Mouse (Mus musculus) neutrophil, adult 5-6 weeks (primary cell): ENCODE data around the gene Gcnt2. TPM values are rescaled to one million over a fixed set of nuclear protein-coding genes. Genes with fewer than 3 reads are reported as not detected.
"Not testable (repeated sequence)": the region's sequence is repeated elsewhere in the genome, so short reads cannot be mapped to it uniquely, and the experiment has no call there.

Source experiments
- ATAC-seq: fragments of 151-379, 151-347 bp; 2 replicates; pipeline ENCODE4 v1.8.0; 2017; ENCODE audit warnings: mild to moderate bottlenecking, moderate TSS enrichment; ENCODE audit not compliant: insufficient number of reproducible peaks, poor library complexity, low FRiP score, severe bottlenecking; ENCODE audit errors: extremely low read depth
- total RNA-seq: library from RNA; stranded (forward); fragments of 200-1000 nt; gene quantifications from 2 replicates; pipeline ENCODE4 v1.2.3, GENCODE M21; 2017

Gene Gcnt2
- total RNA-seq, 1 experiment from 2014 or later: 353 TPM

DNA sequence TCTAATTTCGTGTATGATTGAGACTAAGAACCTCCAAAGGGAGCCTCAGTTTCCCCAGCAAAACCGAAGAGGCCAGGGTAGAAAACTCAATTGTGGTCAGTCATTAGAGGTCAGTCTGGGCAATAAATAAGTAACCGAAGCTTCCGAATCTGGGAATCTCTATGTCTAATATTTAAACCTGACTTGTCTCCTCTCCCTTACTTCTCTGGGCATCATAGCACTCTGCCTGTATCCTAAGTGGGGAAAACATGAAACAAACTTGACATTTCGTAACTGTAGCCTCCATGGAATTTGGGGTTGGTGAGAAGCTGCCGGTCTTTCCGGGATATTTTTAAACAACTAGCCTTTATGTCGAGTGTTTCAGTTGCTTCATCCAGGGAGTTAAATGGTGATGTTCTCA lies 329 bp upstream of the Gcnt2 start:
- no peak for ATAC-seq

GRCm38 (mm10) chr13:40863006-40863405 lies 3.5 kb downstream of the Gcnt2 start:
- no peak for ATAC-seq

DNA sequence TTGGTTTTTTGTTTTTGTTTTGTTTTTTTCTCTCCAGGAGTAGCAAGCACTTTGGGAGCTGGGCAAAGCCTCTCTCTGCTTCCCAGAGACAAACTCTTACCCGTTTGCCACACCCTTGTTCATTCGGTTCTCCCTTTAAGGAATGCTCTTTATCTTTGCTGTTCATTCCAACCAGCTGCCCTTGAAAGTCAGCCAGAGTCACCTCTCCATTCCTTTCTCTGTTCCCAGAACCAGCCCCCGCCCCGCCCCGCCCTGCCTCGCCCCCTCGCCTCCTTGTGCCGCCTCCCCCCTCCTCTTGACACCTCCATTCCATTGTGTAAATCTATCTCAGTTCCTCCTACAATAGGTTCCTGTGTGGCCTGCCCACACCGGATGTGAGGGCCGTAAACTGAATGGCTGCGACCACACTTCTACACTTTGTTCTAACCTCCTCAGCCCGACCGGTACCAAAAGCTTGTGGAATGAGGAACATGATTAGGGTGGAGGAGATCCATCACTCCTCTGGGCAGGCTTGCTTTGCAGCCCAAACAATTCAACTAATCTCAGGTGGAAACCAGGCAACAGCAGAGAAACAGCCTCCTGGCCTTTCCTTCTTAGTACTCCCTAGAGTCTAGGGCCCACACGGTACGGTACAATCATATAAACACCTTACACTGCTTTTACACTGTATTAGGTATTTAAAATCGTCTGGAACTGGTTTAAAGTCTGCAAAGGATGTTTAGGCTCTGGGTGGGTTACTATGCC lies 9.5 kb downstream of the Gcnt2 start:
- peak; percentile 64 for ATAC-seq

DNA sequence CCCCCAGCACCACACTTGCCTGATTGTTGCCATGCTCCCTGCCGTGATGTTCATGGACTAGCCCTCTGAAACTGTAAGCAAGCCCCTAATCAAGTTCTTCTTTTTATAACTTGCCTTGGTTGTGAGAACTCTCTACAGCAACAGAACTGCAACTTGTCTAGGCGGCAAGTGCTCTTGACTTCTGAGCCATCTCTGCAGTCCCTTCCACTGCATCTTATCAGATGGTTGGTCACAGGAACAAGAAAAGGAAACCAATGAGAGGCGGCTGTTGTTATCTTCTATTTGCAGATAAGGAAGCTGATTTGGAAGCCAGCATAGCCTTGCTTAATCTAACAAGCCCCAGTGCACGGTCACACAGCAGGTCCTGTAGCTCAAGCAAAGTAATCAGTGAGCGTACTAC lies 14.5 kb downstream of the Gcnt2 start:
- ATAC-seq: no peak

DNA sequence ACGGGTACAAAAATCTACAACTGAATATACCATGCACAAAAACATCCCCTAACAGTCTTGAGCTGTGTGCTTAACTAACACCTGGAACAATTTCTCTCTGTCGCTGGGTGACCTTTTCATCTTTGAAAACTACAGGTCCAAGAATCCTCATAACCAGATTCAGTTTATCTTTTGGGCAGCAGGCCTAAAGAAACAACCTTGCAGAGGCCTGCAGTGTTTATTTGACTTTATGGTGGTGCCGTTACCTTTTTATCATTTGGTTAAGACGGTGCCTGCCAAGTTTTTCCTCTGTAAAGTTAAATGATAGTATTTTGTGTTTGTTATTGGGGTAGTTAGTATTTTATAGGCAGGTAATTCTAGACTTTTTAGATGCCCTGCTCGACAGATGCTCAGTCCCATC lies 15.9 kb downstream of the Gcnt2 start:
- no peak for ATAC-seq

DNA sequence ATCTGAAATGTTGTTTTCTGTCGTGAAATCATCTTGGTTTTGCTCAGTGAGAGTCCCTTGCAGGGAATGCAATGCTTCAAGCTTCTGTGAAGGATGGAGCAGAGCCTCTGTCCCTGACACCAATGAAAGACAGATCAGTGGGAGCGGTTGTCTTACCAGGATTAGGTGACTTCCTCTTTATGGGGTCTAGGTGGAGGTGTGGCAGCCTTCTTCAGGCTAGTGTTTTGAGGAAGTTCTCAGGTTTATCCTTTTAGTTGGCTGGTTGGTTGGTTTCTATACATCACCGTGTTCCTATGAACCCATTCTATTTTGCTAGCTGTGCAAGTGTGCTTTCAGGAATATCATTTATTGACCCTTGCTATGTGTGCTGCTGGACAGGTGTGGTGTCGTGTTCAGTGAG lies 18.0 kb downstream of the Gcnt2 start:
- ATAC-seq: peak; percentile 87

DNA sequence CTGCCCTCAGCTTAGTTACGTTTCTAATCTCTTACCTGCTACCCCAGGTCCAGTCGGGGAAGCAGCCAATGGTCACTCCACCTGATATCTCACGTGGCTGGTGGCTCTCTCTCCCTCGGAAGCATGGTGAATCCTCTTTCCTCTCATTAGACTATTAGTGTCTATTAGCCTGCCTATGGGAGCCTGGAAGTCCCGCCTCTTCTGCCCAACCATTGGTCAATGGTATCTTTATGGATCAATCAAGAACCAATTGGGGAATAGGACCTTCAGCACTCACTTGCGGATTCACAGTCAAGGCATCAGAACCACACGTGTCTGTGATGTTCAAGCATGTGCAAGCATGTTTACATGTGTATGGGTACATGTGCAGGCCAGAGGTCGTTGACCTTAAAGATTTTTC lies 21.0 kb downstream of the Gcnt2 start:
- no peak for ATAC-seq

GRCm38 (mm10) chr13:40882606-40883005 lies 23.1 kb downstream of the Gcnt2 start:
- ATAC-seq: no peak

DNA sequence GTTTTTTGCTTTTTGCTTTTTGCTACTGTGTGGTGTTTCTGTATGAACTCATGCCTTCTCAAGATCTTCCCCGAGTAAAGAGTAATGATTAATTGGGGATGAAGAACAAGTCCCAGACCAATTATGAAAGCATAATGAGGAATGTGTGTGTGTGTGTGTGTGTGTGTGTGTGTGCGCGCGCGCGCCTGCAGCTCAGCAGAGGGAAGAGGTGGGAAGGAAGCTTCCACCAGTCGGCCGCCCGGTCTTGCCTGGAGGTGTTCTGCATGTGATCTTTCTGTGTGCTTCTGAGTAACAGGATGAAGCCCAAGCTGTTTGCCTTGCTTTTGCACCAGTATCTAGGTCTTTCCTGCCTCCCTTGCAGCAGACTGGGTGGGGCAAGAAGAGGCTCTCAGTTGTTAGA lies 24.3 kb downstream of the Gcnt2 start:
- no peak for ATAC-seq

- no peak for ATAC-seq
Observed at GRCm38 (mm10) chr13:40884878-40885277, 25.3 kb downstream of the Gcnt2 start.

DNA sequence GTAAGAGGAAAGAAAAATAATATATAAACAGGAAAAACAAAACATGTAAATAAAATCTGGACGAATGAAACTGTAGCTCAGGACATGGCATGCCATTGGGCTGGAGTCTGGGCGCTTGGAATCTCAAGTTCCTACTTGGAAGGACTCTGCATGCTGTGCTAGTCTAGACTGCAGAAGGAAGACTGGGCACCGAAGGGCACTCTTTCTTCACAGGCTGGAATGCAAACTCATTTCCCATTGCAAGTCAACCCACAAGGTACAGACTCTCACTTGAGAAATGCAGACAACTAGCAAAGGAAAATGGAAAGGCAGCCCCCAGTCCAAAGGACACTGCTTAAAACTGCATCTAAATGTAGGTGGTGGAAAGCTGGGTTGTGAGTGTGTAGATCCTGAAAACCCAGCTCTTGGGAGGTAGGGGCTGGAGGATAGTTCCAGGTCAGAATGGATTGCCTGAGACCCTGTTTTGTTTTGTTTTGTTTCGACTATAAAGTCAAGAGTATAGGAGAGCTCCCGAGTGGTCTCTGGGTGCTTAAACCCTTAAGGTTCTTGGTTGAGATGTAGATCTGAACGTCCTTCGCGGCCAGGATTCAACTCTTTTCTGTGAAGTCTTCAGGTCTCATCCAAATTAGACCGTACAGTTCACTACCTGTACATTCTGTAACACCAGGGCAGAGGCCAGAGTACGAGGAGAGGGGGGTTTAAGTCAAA lies 26.5 kb downstream of the Gcnt2 start:
- ATAC-seq: no peak

- no peak for ATAC-seq
Observed at GRCm38 (mm10) chr13:40886643-40887381, 27.3 kb downstream of the Gcnt2 start.

- ATAC-seq: no peak
Observed at GRCm38 (mm10) chr13:40890595-40890994, 31.0 kb downstream of the Gcnt2 start.

GRCm38 (mm10) chr13:40891369-40891768 lies 31.8 kb downstream of the Gcnt2 start:
- not testable (repeated sequence) for ATAC-seq

GRCm38 (mm10) chr13:40892043-40892442 lies 32.5 kb downstream of the Gcnt2 start:
- no peak for ATAC-seq

GRCm38 (mm10) chr13:40892547-40892946 lies 33.0 kb downstream of the Gcnt2 start:
- no peak for ATAC-seq

GRCm38 (mm10) chr13:40893573-40893972 lies 34.0 kb downstream of the Gcnt2 start:
- ATAC-seq: no peak

- ATAC-seq: peak; percentile 74
Observed at GRCm38 (mm10) chr13:40898049-40898690, 38.6 kb downstream of the Gcnt2 start.

DNA sequence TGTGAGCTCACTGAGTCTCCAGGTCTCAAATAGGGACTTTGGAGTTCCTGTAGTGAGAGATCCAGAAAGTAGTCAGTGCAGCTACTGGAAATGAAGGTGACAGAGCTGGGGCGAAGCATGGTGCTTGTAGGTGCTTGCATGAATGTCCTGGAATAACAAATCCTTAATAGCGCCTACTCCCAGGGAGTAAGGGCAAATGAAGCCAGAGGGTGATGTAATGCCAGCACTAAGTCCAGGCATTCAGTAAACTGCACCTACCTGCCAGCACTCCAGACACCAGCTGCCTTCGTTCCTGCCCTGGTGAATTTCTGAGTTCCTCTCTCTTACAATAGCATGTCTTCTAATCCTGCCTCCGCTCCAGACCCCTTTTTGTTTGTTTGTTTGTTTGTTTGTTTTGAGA lies 39.1 kb downstream of the Gcnt2 start:
- ATAC-seq: no peak
